Comparison of ENCODE assay signal across 23 mouse cellular contexts in the genomic region with DNA sequence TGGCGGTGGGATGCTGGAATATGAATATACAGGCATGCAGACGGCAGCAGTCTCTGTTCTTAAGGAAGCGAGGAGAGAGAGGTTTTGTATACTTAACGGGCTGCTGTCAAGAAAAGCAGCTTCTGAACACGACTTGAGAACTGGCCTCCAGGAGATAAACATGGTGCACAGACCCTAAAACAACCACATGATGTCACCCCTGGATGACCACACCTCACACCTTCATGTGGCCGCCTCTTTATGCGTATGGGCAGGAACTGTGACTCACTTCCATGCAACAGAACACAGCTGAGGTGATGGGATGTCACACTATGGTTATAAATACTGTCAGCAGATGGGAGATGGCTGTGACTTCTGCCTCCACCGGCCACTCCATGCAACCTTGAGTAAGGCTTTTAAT. TPM values are rescaled to one million over a fixed set of nuclear protein-coding genes. Genes with fewer than 3 reads are reported as not detected.
DNase-seq lines count a peak whose midpoint lies in the region; ATAC-seq and TF ChIP-seq lines count a peak whose summit lies in the region.
"Had no signal": no experiment of that assay in that cellular context is flagged by ENCODE, and none has a peak within 500 bp of the region (broad histone marks: within the 10 kb centered on the region; RNA-seq: fewer than 3 reads in every experiment).

No protein-coding gene starts in this region.

- ATAC-seq in lung, postnatal 0 days: peak; percentile 74
- ATAC-seq in intestine, embryonic 15.5 days: no peak
- ATAC-seq: activated CD4-positive, CD25-positive, alpha-beta regulatory T cell, adult 4 months; CD4-positive, CD25-positive, alpha-beta regulatory T cell, adult 4 months; Patski had no signal

- no peak for TF ChIP-seq CTCF in lung, postnatal 0 days (IDR thresholded peaks at IDR 0.05)

- TF ChIP-seq EP300 in lung, postnatal 0 days (IDR thresholded peaks at IDR 0.05): peak; percentile 63

- no peaks in the 10 kb centered on the region for H3K4me1 ChIP-seq in lung, postnatal 0 days (ENCODE audit: insufficient read depth, low read depth, low read length)
- no peaks in the 10 kb centered on the region for H3K4me1 ChIP-seq in intestine, embryonic 15.5 days (replicated peaks)

- 54% methylated on average over 8 of the region's 8 CpGs for WGBS in lung, postnatal 0 days
- WGBS in intestine, embryonic 15.5 days: 53% methylated on average over 8 of the region's 8 CpGs

- H3K4me2 ChIP-seq in lung, postnatal 0 days (replicated peaks; ENCODE audit: low read depth, low read length): no peak overlapping the region
- H3K4me2 ChIP-seq in intestine, embryonic 15.5 days (replicated peaks): no peak overlapping the region

- no peaks in the 10 kb centered on the region for H3K27me3 ChIP-seq in lung, postnatal 0 days (replicated peaks; ENCODE audit: insufficient read depth, low read length)
- H3K27me3 ChIP-seq in intestine, embryonic 15.5 days (replicated peaks): no peaks in the 10 kb centered on the region
- H3K27me3 ChIP-seq: CH12.LX, Patski had no signal

- no peaks in the 10 kb centered on the region for H3K36me3 ChIP-seq in lung, postnatal 0 days (ENCODE audit: insufficient read depth, low read length)
- H3K36me3 ChIP-seq in intestine, embryonic 15.5 days: no peaks in the 10 kb centered on the region
- H3K36me3 ChIP-seq: G1E had no signal

- no peaks in the 10 kb centered on the region for H3K9me3 ChIP-seq in lung, postnatal 0 days (ENCODE audit: low read length)
- H3K9me3 ChIP-seq in intestine, embryonic 15.5 days: no peaks in the 10 kb centered on the region

- no peak overlapping the region for H3K4me3 ChIP-seq in lung, postnatal 0 days (ENCODE audit: low read depth, low read length)
- no peak overlapping the region for H3K4me3 ChIP-seq in intestine, embryonic 15.5 days (replicated peaks)

- H3K9ac ChIP-seq in lung, postnatal 0 days (replicated peaks; ENCODE audit: low read depth): no peak overlapping the region
- no peak overlapping the region for H3K9ac ChIP-seq in intestine, embryonic 15.5 days

- intact Hi-C loops in gastrocnemius, postnatal 36 days (cut with DNase I): no loop called here

- DNase-seq in lung, postnatal 0 days (ENCODE audit: low spot score): peak; percentile 53
- DNase-seq in lung, postnatal 36 days: no peak
- DNase-seq in 416B (ENCODE audit: low read depth): peak; percentile 33
- DNase-seq in natural killer cell, adult 2 months (ENCODE audit: low spot score in 2 of 2): peak; percentile 12 to 49
- no peak for DNase-seq in gastrocnemius, postnatal 36 days
- DNase-seq: adrenal gland, adult 2 months; adrenal gland, adult 8-10 months; adrenal gland, postnatal 10 days; adrenal gland, postnatal 14 days; adrenal gland, postnatal 25 days; adrenal gland, postnatal 36 days; B cell, adult 2 months; cerebellum, adult 11 months; cerebellum, adult 11-12 months; cerebellum, adult 18-20 months; cerebellum, adult 2 months had no signal

- no peak overlapping the region for H3K27ac ChIP-seq in lung, postnatal 0 days (ENCODE audit: low read length)
- no peak overlapping the region for H3K27ac ChIP-seq in intestine, embryonic 15.5 days

RNA-seq across cellular contexts. Expression of a gene that starts 28.5 kb away (rescaled TPM):
- polyA plus RNA-seq in lung, postnatal 0 days (2015; fragmentation: Nextera tagmentation; extraction: Ambion mirVana): 8.7 and 10.7 TPM in 2 replicates
- 10 to 100 TPM; 16.5 to 26.3 TPM for total RNA-seq in gastrocnemius, postnatal 36 days (2021)
- polyA plus RNA-seq in intestine, embryonic 15.5 days (2015; fragmentation: Nextera tagmentation; extraction: Ambion mirVana): 9.4 and 10.9 TPM in 2 replicates
- total RNA-seq: CH12.LX, MEL had no signal

Comparison
In these comparisons a context has a peak if more than half of its experiments do, and no peak if none do; other contexts are left out.
1. DNase-seq: peak in lung, postnatal 0 days (single experiment), 416B (single experiment) and natural killer cell, adult 2 months (2 of 2); none in lung, postnatal 36 days (single experiment) and gastrocnemius, postnatal 36 days (0 of 2).